ENCODE assay signal across 10 mouse cellular contexts in the genomic region with DNA sequence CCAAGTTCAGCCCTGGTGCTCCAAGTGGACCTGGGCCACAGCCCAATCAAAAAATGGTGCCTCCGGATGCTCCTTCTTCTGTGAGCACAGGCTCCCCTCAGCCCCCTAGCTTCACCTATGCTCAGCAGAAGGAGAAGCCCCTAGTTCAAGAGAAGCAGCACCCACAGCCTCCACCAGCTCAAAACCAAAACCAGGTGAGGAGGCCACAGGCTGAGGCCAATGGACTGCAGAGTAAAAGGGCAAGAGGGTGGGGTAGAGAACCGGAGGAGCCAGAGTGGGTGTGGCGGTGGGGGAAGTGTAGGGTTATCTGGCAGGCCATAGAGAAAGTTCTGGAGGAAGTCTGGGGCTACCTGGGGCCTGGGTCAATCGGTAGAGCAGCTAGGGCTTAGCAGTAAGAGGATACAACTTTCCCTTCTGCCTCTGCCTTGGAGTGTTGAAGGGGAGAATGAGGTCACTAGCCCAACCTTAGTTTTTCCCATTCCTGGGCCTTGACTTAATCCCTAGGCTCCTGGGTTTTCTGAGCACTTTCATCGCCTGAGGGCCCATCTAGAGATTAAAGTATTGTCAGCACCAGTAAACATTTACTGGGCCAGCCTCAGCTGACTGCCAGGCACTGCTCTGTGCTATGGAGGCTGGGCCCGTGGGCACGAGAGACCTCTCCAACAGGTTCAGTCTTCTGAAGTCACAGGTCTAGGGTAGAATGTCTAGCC. TPM values are rescaled to one million over a fixed set of nuclear protein-coding genes. Genes with fewer than 3 reads are reported as not detected.
DNase-seq lines count a peak whose midpoint lies in the region; ATAC-seq and TF ChIP-seq lines count a peak whose summit lies in the region.
"Had no signal": no experiment of that assay in that cellular context is flagged by ENCODE, and none has a peak within 500 bp of the region (broad histone marks: within the 10 kb centered on the region; RNA-seq: fewer than 3 reads in every experiment).

No protein-coding gene starts in this region.

- peaks cover 21% of the 10 kb centered on the region for H3K4me1 ChIP-seq in kidney, adult 2 months (ENCODE audit: control insufficient read depth, insufficient read depth, low read length)
- H3K4me1 ChIP-seq in embryonic facial prominence, embryonic 14.5 days (ENCODE audit: control insufficient read depth, insufficient read depth, low read length) = peaks cover 35% of the 10 kb centered on the region
- peaks cover 50% of the 10 kb centered on the region for H3K4me1 ChIP-seq in midbrain, embryonic 13.5 days (replicated peaks)

- no peak for TF ChIP-seq POLR2A in kidney, adult 2 months (IDR thresholded peaks at IDR 0.05; ENCODE audit: low read depth, low read length)

- peak; percentile 41 for DNase-seq in kidney, adult 2 months
- no peak for DNase-seq in kidney, postnatal 4 days
- no peak for DNase-seq in embryonic facial prominence, embryonic 14.5 days (ENCODE audit: low spot score)
- peak; percentile 64 for DNase-seq in large intestine, adult 2 months (ENCODE audit: low read depth, low spot score)
- no peak for DNase-seq in embryo, embryonic 9.5 days (ENCODE audit: extremely low spot score)
- no peak for DNase-seq in right cerebral cortex, postnatal 36 days (ENCODE audit: low spot score in 2 of 2)
- no peak for DNase-seq in adrenal gland, adult 2 months

- TF ChIP-seq CTCF in kidney, adult 2 months (conservative IDR thresholded peaks at IDR 0.05; ENCODE audit: insufficient read depth, insufficient read length, low read depth, low read length) = no peak

- H3K4me2 ChIP-seq in embryonic facial prominence, embryonic 14.5 days (ENCODE audit: low read depth, low read length) = peak overlapping the region; percentile 90
- peak overlapping the region; percentile 90; the same call in 1 of the 2 replicates for H3K4me2 ChIP-seq in midbrain, embryonic 13.5 days (replicated peaks)

- WGBS in kidney, adult 2 months = 55% methylated on average over 7 of the region's 7 CpGs
- WGBS in embryonic facial prominence, embryonic 14.5 days = 74% methylated on average over 7 of the region's 7 CpGs
- WGBS in large intestine, adult 2 months = 43% methylated on average over 7 of the region's 7 CpGs
- WGBS in midbrain, embryonic 13.5 days = 85% methylated on average over 7 of the region's 7 CpGs

- H3K9ac ChIP-seq in embryonic facial prominence, embryonic 14.5 days (ENCODE audit: low read depth, low read length) = peak overlapping the region; percentile 95; the same call in 1 of the 2 replicates
- no peak overlapping the region for H3K9ac ChIP-seq in midbrain, embryonic 13.5 days (replicated peaks)

- ATAC-seq in embryonic facial prominence, embryonic 14.5 days (ENCODE audit: low read depth) = no peak
- ATAC-seq in midbrain, embryonic 13.5 days = no peak

- H3K27me3 ChIP-seq in kidney, adult 2 months (replicated peaks; ENCODE audit: control insufficient read depth, insufficient read depth, low read length) = no peaks in the 10 kb centered on the region
- H3K27me3 ChIP-seq in embryonic facial prominence, embryonic 14.5 days (replicated peaks; ENCODE audit: control insufficient read depth, insufficient read depth, low read length) = no peaks in the 10 kb centered on the region
- no peaks in the 10 kb centered on the region for H3K27me3 ChIP-seq in midbrain, embryonic 13.5 days

- H3K9me3 ChIP-seq in embryonic facial prominence, embryonic 14.5 days (ENCODE audit: control insufficient read depth, low read length) = no peaks in the 10 kb centered on the region
- no peaks in the 10 kb centered on the region for H3K9me3 ChIP-seq in midbrain, embryonic 13.5 days

- no peak overlapping the region for H3K4me3 ChIP-seq in kidney, adult 2 months (ENCODE audit: insufficient read depth, low read depth, low read length)
- peak overlapping the region; percentile 85 for H3K4me3 ChIP-seq in embryonic facial prominence, embryonic 14.5 days (ENCODE audit: low read depth, low read length)
- H3K4me3 ChIP-seq in midbrain, embryonic 13.5 days (replicated peaks) = no peak overlapping the region

- H3K27ac ChIP-seq in kidney, adult 2 months (ENCODE audit: insufficient read depth, low read depth, low read length) = no peak overlapping the region
- no peak overlapping the region for H3K27ac ChIP-seq in embryonic facial prominence, embryonic 14.5 days (replicated peaks; ENCODE audit: low read depth, low read length)
- no peak overlapping the region for H3K27ac ChIP-seq in midbrain, embryonic 13.5 days

- H3K36me3 ChIP-seq in kidney, adult 2 months (ENCODE audit: control insufficient read depth, insufficient read depth, low read length) = no peaks in the 10 kb centered on the region; the same call in 1 of the 2 replicates
- H3K36me3 ChIP-seq in embryonic facial prominence, embryonic 14.5 days (ENCODE audit: control insufficient read depth, insufficient read depth, low read length) = peaks cover 48% of the 10 kb centered on the region
- H3K36me3 ChIP-seq in midbrain, embryonic 13.5 days = peaks cover 39% of the 10 kb centered on the region

RNA-seq across cellular contexts. Expression of gene Zyx, which starts 2.5 kb away (rescaled TPM):
- 90.0 and 94.2 TPM in 2 replicates for polyA plus RNA-seq in kidney, adult 2 months (2012; rRNA removed)
- 155 and 156 TPM in 2 replicates for polyA plus RNA-seq in embryonic facial prominence, embryonic 14.5 days (2014; fragmentation: Nextera tagmentation; extraction: Ambion mirVana)
- 109 and 128 TPM in 2 replicates for polyA plus RNA-seq in large intestine, adult 2 months (2012; rRNA removed)
- polyA plus RNA-seq in midbrain, embryonic 13.5 days (2015; fragmentation: Nextera tagmentation; extraction: Ambion mirVana) = 43.2 and 46.2 TPM in 2 replicates
- 100 to 1,000 TPM in 1 of 2 experiments, 10 to 100 TPM in 1; 96.9 to 121 TPM for total RNA-seq in adrenal gland, adult 2 months (2021)
- 192 and 204 TPM in 2 replicates for polyA plus RNA-seq in adrenal gland, adult 2 months (2012; rRNA removed)

RNA-seq across cellular contexts. Expression of gene Epha1, which starts 21.1 kb away (rescaled TPM):
- 17.0 and 20.0 TPM in 2 replicates for polyA plus RNA-seq in kidney, adult 2 months (2012; rRNA removed)
- 3.8 and 4.3 TPM in 2 replicates for polyA plus RNA-seq in embryonic facial prominence, embryonic 14.5 days (2014; fragmentation: Nextera tagmentation; extraction: Ambion mirVana)
- 26.0 and 55.4 TPM in 2 replicates for polyA plus RNA-seq in large intestine, adult 2 months (2012; rRNA removed)
- 0.24 TPM in 2 replicates for polyA plus RNA-seq in midbrain, embryonic 13.5 days (2015; fragmentation: Nextera tagmentation; extraction: Ambion mirVana)
- under 1 TPM; 0.23 to 0.86 TPM for total RNA-seq in adrenal gland, adult 2 months (2021)
- polyA plus RNA-seq in adrenal gland, adult 2 months (2012; rRNA removed) = 0.18 and 0.37 TPM in 2 replicates

RNA-seq across cellular contexts. Expression of gene Fam131b, which starts 27.5 kb away (rescaled TPM):
- polyA plus RNA-seq in kidney, adult 2 months (2012; rRNA removed) = 0.05 TPM in 2 replicates
- polyA plus RNA-seq in embryonic facial prominence, embryonic 14.5 days (2014; fragmentation: Nextera tagmentation; extraction: Ambion mirVana) = 0.43 and 0.46 TPM in 2 replicates
- 0.18 and 0.27 TPM in 2 replicates for polyA plus RNA-seq in large intestine, adult 2 months (2012; rRNA removed)
- 5.4 and 5.7 TPM in 2 replicates for polyA plus RNA-seq in midbrain, embryonic 13.5 days (2015; fragmentation: Nextera tagmentation; extraction: Ambion mirVana)
- total RNA-seq in adrenal gland, adult 2 months (2021) = under 1 TPM; 0.14 to 0.17 TPM
- 0.04 and 0.11 TPM in 2 replicates for polyA plus RNA-seq in adrenal gland, adult 2 months (2012; rRNA removed)

RNA-seq across cellular contexts. Expression of gene Tas2r143, which starts 48.1 kb away (rescaled TPM):
- not detected in 2 replicates for polyA plus RNA-seq in kidney, adult 2 months (2012; rRNA removed)
- polyA plus RNA-seq in embryonic facial prominence, embryonic 14.5 days (2014; fragmentation: Nextera tagmentation; extraction: Ambion mirVana) = not detected in 2 replicates
- 0.10 TPM in 1 of 2 replicates, not detected in the other for polyA plus RNA-seq in large intestine, adult 2 months (2012; rRNA removed)
- polyA plus RNA-seq in midbrain, embryonic 13.5 days (2015; fragmentation: Nextera tagmentation; extraction: Ambion mirVana) = not detected in 2 replicates
- total RNA-seq in adrenal gland, adult 2 months (2021) = 1 to 10 TPM in 1 of 2 experiments, under 1 TPM in 1; 0.90 to 7.2 TPM
- 0.50 and 0.63 TPM in 2 replicates for polyA plus RNA-seq in adrenal gland, adult 2 months (2012; rRNA removed)
- polyA plus RNA-seq: embryonic facial prominence, embryonic 11.5 days; neural tube, embryonic 14.5 days had no signal

RNA-seq across cellular contexts. Expression of gene Tas2r135, which starts 53.3 kb away (rescaled TPM):
- not detected in 2 replicates for polyA plus RNA-seq in kidney, adult 2 months (2012; rRNA removed)
- not detected in 2 replicates for polyA plus RNA-seq in embryonic facial prominence, embryonic 14.5 days (2014; fragmentation: Nextera tagmentation; extraction: Ambion mirVana)
- not detected in 2 replicates for polyA plus RNA-seq in large intestine, adult 2 months (2012; rRNA removed)
- polyA plus RNA-seq in midbrain, embryonic 13.5 days (2015; fragmentation: Nextera tagmentation; extraction: Ambion mirVana) = not detected in 2 replicates
- total RNA-seq in adrenal gland, adult 2 months (2021) = 1 to 10 TPM in 1 of 2 experiments, under 1 TPM in 1; 0.62 to 4.4 TPM
- polyA plus RNA-seq in adrenal gland, adult 2 months (2012; rRNA removed) = 0.16 TPM in 1 of 2 replicates, not detected in the other
- polyA plus RNA-seq: embryonic facial prominence, embryonic 11.5 days; neural tube, embryonic 14.5 days had no signal

Comparison
In these comparisons a context has a peak if more than half of its experiments do, and no peak if none do; other contexts are left out.
1. DNase-seq: peak in kidney, adult 2 months (single experiment) and large intestine, adult 2 months (single experiment); none in kidney, postnatal 4 days (0 of 2), embryonic facial prominence, embryonic 14.5 days (single experiment), embryo, embryonic 9.5 days (single experiment), right cerebral cortex, postnatal 36 days (0 of 2) and adrenal gland, adult 2 months (single experiment).